Mouse (Mus musculus) cortical plate, adult 2 months (tissue): ENCODE results near the gene Ino80d.
A peak's percentile ranks its signal among the peaks of the same experiment; 100 is the strongest.

Experiments used
- CTCF ChIP-seq: fragments of 200-500 bp; IDR thresholded peaks from 2 replicates; pipeline ENCODE4 v1.5.1; 2011; ENCODE audit warnings: mild to moderate bottlenecking, control low read depth, low read length; ENCODE audit not compliant: insufficient read depth; ENCODE audit errors: extremely low read depth
- POLR2A ChIP-seq: fragments of 200-500 bp; IDR thresholded peaks from 2 replicates; pipeline ENCODE4 v1.6.1; 2011; ENCODE audit warnings: mild to moderate bottlenecking, low read length, control low read depth; ENCODE audit not compliant: insufficient read depth; ENCODE audit errors: extremely low read depth

DNA sequence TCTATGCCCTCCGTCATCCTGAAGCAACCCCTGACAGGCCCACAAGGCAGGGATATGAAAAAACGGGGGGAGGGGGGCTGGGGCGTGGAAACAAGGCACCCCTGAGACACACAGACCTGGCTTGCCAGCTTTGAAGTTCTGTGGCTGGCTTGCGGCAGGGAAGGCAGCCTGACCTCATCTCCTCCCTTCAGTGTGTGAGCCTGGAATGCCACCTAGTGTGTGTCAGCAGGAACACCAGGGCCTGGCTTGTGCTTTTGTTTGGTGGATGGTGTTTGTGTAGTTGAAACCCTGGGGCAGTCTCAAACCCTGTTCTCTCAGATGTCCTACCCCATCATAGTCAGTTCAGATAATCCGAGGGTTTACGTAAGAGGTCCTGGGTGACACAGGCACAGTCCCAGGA, 150.2 kb downstream of the Ino80d start:
- TF ChIP-seq CTCF (peak; percentile 99), POLR2A (no peak)
